Mouse (Mus musculus) layer of hippocampus, adult 8-10 months (tissue): ENCODE data around the gene Adgrv1. TPM values are rescaled to one million over a fixed set of nuclear protein-coding genes. Genes with fewer than 3 reads are reported as not detected.

Experiments
- DNase-seq, 2 experiments: peaks; one replicate each; pipeline ENCODE4 v3.0.0; 2022; ENCODE audit warnings: low spot score in 2 of 2
- total RNA-seq, 4 experiments: library from RNA; stranded (reverse); gene quantifications; 2 replicates each; pipeline ENCODE4 v1.2.4; 2022

Gene Adgrv1
- total RNA-seq, 4 experiments from 2014 or later = 2.2 to 4.2 (median 3.0) TPM

DNA sequence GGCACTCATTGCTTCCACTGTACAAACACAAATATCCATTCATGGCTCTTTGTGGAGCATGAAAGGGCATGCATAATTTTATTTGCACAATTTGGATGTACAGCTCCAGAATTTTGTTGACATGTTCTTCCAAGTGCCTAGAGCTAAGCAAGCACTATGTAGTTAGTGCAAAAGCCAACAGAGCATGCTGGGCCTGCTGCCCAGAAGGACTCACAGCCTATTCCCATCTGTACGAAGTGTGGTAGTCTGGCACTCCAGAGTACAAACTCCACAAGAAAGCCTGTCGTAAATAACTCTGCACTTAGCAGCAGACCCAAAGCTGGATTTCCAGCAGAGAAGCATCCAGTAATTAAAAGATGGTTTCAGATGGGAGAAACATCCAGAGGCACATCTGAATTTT, 473.1 kb downstream of the Adgrv1 start:
- DNase-seq = peak in 1 of 2 experiments; percentile 18

DNA sequence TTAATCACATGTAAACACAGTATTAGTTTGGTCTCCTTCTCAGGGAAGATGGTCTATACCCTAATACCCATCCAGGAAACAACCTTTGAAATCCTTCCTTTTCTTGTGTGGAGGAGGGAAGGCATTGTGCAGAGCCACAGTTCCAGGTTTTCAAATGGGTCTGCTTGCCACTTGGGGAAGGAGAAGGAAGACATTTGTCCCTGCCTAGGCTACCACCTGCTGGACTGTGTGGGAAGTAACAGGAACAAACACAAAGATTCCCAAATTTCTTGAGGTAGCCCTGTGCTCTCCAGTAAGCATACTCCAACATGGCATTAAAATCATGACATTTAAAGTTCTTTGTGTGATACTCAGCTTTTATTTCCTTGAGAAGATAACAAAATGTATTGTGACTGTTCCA, 477.6 kb downstream of the Adgrv1 start:
- DNase-seq = peak in 1 of 2 experiments; percentile 36

DNA sequence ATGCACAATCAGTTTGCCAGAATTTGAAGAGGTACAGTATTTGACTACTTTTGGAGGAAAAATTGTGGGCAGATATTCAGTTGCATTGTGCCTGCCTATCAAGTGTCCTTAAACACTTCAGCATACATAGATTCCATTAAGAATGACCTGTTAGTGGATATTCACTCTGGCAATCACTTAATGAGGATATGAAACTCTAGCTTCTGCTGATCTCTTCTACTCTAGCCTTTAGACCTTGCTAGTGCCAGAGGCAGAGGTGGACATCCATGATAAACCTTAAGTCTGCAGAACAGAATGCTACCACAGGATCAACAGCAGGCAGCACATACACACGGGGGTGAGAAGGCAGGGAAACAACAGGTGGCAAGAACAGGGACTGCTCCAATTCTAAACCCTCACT, 488.5 kb downstream of the Adgrv1 start:
- no peak for DNase-seq

DNA sequence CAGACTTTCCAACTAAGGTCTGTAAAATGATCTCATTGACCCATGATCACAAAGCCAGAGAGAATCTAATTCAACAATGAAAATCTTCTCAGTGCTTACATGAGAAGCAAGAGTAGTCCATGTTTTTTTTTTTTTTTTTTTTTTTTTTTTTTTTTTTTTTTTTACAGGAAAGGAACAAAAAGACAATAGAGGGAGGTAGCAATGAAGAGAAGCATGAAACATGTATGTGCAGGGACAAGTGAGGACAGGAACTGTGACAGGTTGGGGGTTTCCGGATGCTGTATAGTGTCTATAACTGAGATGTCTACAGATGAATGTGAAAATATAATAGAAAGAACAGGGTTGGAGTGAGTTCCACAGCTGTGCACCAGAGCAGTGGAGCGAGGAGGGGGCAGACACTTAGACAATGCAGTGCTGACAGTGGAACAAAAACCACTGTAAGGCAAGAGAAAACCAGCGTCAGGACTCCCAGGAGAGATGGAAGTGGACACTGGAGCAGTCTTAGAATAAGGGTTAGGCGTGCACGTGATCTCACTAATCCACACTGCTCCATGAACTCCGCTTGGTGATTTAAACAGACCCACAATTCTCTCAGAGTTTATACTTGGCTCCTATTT, 490.6 kb downstream of the Adgrv1 start:
- DNase-seq = no peak

DNA sequence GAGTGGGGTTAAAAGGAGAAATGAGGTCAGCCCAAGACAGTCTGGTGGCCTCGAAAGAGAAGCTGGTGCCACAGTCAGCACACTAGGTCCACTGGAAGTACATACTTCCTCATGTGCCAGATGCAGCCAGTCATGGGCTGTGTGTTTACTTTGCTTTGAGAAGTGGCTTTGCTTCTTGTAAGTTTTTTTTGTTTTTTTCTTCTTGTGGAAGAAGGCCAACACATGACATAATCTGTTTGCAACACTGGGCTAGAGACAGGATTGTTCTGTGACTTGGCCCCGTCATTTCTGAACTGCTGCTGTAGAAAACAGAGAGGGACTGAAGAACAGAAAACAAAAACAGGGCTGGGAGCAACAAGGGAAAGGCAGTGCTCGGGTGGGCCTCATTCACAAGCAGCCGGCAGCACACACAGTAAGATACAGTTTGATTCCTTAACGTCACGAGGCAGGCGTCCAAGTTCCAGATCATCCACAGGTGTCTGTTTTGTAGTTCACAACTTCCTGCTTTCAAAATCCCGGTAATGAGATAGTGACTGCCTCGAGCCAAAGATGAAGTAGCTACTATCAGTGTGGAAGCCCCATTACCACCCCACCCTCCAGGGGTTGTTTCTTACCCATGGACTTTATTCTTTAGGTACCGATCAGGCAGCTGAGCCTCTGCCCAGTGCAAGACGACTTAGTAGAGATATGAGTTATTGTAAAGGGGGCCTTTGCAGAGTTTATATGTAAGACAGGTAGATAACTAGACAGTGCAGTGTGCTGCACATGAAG, 496.1 kb downstream of the Adgrv1 start:
- peak; percentile 20 to 28 for DNase-seq

- no peak for DNase-seq
Observed at GRCm38 (mm10) chr13:81135953-81136352, 497.0 kb downstream of the Adgrv1 start.

- DNase-seq = no peak
Observed at GRCm38 (mm10) chr13:81134412-81134811, 498.5 kb downstream of the Adgrv1 start.

- DNase-seq = no peak
Observed at GRCm38 (mm10) chr13:81133336-81133735, 499.6 kb downstream of the Adgrv1 start.

GRCm38 (mm10) chr13:81132691-81133090, 500.3 kb downstream of the Adgrv1 start:
- DNase-seq = no peak

- no peak for DNase-seq
Observed at GRCm38 (mm10) chr13:81131860-81132259, 501.1 kb downstream of the Adgrv1 start.

DNA sequence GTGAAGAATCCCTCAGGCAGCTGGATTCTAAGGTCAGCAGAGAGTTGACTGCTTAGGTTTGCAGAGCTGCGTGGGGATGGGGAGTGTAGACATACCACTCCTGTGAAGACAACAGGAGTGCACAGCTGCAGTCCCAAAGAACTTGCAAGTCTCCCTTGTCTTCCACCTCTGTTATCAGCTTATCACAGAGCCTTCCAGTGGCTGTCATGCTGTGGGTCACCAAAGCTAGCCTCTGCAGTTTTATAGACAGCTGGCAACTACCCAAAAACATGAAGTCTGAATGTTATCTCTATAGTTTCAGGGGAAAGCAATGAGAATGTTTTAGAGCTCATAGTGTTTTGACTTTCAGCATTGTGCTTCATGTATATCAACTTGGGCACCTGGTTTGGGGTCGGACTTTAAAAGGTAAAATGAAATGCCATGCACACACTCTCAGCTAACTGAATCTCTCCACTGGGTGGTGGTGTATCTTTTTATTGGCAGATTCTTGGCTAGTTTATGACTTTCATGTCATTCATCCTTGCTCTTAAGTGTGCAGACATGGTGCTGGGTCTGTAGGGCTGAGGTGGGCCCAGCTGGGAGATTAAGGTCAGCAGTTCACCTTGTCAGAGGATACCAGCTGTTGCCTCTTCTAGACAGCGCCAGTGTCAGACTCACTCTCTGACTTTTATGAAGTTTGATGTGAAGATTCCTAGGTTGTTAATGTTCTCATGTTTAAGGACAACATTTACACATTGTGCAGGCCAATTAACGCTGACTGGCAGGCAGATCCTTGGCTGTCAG, 502.0 kb downstream of the Adgrv1 start:
- no peak for DNase-seq

DNA sequence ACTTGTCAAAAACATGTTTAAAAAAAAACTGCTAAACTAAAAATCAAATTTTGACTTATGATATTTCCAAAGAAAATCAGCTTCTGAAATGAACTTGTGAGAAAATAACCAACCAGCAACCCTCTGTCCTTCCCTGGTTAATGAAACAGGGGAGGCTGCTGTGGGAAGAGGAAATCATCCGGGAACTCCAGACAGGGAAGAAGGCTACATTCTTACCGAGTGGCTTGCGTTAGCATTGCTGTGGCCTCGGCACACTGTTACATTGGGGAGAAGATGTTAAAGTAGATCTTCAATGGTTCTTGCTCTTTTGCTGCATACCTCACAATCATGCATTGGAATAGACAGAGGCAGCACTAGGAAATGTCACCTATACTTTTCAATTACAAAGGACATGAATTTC, 507.1 kb downstream of the Adgrv1 start:
- no peak for DNase-seq

DNA sequence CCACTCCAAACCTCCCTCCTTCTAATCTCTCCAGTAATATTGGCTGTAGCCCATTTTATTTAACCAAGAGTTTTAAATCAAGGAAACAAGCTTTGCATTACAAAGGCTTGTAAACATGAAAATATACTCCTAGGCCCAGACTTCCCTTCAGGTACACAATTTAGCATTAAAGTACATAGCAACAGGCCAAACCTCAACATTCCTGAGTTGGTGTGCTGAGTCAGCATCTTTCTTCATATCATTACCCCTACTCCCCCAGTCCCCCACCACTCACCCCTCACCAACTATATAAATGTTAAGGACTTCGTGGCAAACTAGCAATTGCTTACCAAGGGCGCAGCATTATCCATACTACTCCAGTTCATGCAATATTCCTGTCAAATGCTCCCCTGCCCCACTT, 510.7 kb downstream of the Adgrv1 start:
- no peak for DNase-seq

- DNase-seq = no peak
Observed at GRCm38 (mm10) chr13:81110479-81110878, 522.5 kb downstream of the Adgrv1 start.

GRCm38 (mm10) chr13:81109676-81110075, 523.3 kb downstream of the Adgrv1 start:
- DNase-seq = no peak

DNA sequence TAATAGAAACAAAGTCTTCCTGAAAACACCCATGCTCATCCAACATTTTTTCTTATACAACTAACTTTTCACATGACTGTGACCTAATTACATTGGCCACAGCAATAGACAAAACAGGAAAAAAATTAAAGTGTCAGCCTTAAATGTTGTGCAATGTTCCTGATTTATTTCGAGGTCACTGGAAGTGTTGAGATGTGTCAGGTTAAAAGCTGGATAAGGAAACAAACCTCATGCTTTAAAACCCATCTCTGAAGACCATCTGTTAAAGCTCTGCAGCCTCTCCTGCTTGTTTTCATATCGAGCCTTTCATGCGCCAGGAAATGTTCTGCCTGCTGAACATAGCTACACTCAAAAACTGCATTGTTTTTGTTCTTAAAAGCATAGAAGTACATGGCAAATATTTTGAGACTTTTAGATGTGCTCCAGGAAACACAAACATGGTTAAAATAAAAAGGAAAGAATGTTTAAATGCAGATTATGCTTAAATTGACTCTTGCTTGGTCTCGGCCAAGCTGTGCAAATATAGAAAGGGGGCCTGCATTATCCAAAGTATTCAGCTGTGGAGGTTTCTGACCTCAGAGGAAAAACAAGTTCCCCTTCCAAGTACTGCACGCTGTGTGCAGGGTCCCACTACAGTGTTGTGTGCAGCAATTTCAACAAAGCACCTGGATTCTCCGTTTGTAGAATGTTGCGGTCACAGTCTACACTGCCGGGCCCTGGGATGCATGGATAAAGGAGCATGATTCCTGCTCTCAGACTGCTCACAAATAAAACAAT, 524.2 kb downstream of the Adgrv1 start:
- peak; percentile 14 to 24 for DNase-seq

DNA sequence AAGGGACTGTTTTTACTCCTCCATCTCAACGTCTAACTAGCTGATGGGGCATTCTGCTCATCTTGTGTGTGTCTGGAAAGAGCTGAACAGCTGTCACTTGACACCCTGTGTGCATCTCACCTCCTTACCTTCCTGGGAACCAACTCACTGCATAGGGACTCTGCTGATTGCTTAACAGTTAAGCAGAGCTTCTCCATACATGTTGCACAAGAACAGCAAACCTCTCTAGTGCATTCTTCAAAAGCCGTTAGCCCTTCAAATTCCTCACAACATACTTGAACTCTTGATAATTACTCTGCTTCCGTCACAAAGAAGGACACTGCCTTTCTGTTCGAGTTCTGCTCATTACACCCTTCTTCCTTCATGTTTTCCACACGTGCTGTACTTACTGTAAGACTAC, 525.5 kb downstream of the Adgrv1 start:
- DNase-seq = no peak

DNA sequence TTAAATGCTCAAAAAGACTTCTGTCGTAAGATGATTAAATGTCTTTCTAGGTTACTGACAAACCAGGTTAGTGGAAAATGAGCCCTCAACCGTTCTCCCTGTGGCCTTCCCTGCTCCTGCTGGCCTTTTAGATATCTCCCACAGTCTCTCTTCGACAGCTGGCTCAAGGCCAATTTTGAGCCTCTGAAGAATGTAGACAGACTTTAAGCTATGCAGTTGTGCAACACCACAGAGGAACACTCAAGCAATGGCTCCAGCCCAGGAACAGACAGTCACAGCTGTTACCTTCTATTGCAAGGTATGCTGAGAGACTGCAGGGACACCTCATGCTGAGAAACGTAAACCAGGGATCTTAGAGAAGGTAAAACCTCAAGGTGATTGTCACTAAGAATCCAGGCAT, 529.2 kb downstream of the Adgrv1 start:
- DNase-seq = no peak

GRCm38 (mm10) chr13:81096424-81096823, 536.5 kb downstream of the Adgrv1 start:
- DNase-seq = no peak

DNA sequence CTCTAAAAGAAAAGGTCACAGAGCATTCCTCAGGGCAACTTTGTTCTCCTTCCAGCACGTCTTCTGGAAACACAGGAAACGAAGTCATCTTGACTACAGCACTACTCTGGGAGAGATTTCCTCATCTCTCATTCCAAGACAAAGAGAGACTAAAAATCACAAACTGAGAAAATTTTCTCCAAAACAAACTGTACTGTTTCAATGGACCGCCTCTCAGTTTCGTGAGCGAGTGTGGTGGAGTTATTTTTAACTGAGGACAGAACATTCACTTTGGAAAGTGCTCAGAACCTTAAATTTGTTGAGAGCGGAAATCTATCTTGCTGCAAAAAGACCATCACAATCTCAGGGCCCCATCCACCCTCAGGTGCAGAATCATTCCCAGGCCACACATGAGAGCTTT, 538.4 kb downstream of the Adgrv1 start:
- no peak for DNase-seq

DNA sequence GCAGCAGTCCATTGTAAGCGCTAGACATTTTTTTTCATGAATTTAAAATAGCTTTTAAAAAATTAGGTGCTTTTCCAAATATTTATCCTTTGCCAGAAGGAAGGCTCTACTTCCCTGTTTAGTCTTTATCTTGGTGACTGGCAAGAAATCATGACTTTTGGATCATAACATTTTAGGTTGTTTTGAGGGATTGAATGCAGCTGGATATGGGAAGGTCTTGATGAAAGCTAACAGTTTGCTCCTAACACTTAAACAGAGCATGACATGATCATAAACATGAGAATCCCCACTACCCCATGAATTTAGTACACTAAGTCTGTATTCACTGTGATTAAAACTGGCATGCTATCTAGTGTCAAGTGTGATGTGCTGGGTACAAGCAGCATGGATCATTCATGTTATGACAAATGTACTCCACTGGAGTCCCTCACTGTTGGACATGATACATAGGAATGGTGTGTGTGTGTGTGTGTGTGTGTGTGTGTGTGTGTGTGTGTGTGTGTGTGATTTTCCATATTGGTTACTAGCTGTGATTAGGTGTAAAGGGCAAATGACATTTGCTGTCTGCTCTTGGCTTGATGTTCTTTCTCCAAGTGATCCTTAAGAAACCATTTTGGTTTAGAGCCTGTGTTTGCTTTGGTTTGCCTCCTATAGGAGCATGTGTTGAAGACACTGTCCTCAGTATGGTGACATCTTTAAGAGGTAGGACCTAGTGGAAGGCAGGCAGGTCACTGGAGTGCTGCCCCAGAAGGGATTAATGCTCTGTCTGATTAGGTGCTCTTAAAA, 542.7 kb downstream of the Adgrv1 start:
- DNase-seq = no peak
